Mouse (Mus musculus) activated CD4-positive, CD25-positive, alpha-beta regulatory T cell (primary cell): Measurements from ENCODE around the gene Prdx6. TPM values are rescaled to one million over a fixed set of nuclear protein-coding genes. Genes with fewer than 3 reads are reported as not detected.

ENCODE experiments used
- polyA plus RNA-seq, 2 experiments: library from polyadenylated mRNA; unstranded; fragments of 100-300 nt; shearing (Covaris generic); gene quantifications; one replicate each; pipeline ENCODE4 v1.2.1; 2017

The Prdx6 gene
- 100 to 1,000 TPM; 227 to 250 TPM for polyA plus RNA-seq

DNA sequence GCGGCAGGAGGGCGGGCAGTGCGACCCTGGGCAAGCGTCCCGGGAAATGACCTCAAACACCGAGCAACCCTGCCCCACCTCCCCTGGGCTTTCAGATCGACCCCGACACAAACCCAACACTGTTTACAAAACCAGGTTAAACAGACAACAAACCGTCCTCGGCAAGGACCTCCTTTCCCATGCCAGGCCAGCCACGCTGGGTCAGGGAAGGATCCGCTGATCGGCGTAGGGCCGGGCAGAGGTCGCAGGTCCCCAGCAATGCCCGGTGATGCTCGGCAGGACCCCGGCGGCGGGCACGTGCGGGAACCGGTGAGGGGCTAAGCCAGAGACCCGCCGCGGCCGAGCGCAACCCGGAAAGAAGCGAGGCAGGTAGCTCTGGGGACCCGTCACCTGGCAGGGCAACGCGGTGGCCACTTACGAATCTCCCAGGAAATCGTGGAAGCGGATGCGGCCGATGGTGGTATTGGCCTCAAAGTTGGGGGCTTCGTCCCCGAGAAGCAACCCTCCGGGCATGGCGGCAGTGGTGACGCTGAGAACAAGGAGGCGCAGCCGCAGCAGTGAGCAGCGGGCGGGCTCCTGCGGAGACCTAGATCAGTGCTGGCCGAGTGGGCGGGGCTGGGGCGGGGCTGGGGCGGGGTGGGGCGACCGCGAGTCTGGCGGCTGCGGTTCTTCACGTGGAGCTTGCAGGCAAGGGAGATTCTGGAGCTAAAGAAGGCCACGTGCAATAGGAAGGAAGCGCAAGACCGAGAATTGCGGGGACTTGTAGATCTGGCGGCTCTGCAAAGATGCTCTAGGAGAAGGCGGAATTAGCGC is at the start of gene Prdx6:
Prdx6 (minus strand) TSS at position 616 of the 813 bp plus-strand sequence.

Other genes starting within 250 kb of the Prdx6 start
- gene Zbtb37, start 216.4 kb downstream of the Prdx6 start, polyA plus RNA-seq: 10 to 100 TPM in 1 of 2 experiments, 1 to 10 TPM in 1; 7.9 to 11.2 TPM
- 10 to 100 TPM; 15.5 to 15.6 TPM for gene Dars2, start 180.6 kb downstream of the Prdx6 start, polyA plus RNA-seq
- 10 to 100 TPM; 16.6 to 18.7 TPM for gene Cenpl, start 180.5 kb downstream of the Prdx6 start, polyA plus RNA-seq
- 10 to 100 TPM; 27.9 to 29.2 TPM for gene Klhl20, start 119.7 kb downstream of the Prdx6 start, polyA plus RNA-seq
- under 1 TPM; 0.13 to 0.34 TPM for gene Ankrd45, start 108.5 kb downstream of the Prdx6 start, polyA plus RNA-seq
- gene Tex50, start 91.9 kb downstream of the Prdx6 start, polyA plus RNA-seq: not detected
- 1 to 10 TPM in 1 of 2 experiments, under 1 TPM in 1; 0.66 to 1.7 TPM for gene Tnfsf4, start 144.2 kb upstream of the Prdx6 start, polyA plus RNA-seq
- gene Tnfsf18, start 243.4 kb upstream of the Prdx6 start, polyA plus RNA-seq: not detected